8 mouse cellular contexts compared by ENCODE assay signal in genomic region chr13:23576351-23576881, GRCm38 (mm10). TPM values are rescaled to one million over a fixed set of nuclear protein-coding genes. Genes with fewer than 3 reads are reported as not detected.
A peak's percentile ranks its signal among the peaks of the same experiment; 100 is the strongest.
DNase-seq lines count a peak whose midpoint lies in the region; ATAC-seq and TF ChIP-seq lines count a peak whose summit lies in the region.

No protein-coding gene starts in this region.

- peak overlapping the region; percentile 59 for H3K4me2 ChIP-seq in kidney, postnatal 0 days (ENCODE audit: low read length)
- H3K4me2 ChIP-seq in embryonic facial prominence, embryonic 12.5 days (replicated peaks): peak overlapping the region; percentile 75
- H3K4me2 ChIP-seq in intestine, postnatal 0 days (replicated peaks; ENCODE audit: low read depth): peak overlapping the region; percentile 67
- peak overlapping the region; percentile 71 for H3K4me2 ChIP-seq in neural tube, embryonic 15.5 days

- no peak for TF ChIP-seq CTCF in kidney, postnatal 0 days (IDR thresholded peaks at IDR 0.05; ENCODE audit: low read depth)
- TF ChIP-seq CTCF in intestine, postnatal 0 days (IDR thresholded peaks at IDR 0.05; ENCODE audit: low read depth): no peak

- intact Hi-C loops in left cerebral cortex, postnatal 25 days (cut with DNase I): loop anchor here (5.0 kb wide), 1 partner anchor 181 kb away; the partner anchor contains the start of gene Hist1h4b

- no peaks in the 10 kb centered on the region for H3K27me3 ChIP-seq in kidney, postnatal 0 days (ENCODE audit: insufficient read depth, low read length)
- no peaks in the 10 kb centered on the region for H3K27me3 ChIP-seq in embryonic facial prominence, embryonic 12.5 days
- H3K27me3 ChIP-seq in intestine, postnatal 0 days (replicated peaks; ENCODE audit: control insufficient read depth, insufficient read depth, low read length): no peaks in the 10 kb centered on the region
- no peaks in the 10 kb centered on the region for H3K27me3 ChIP-seq in neural tube, embryonic 15.5 days (replicated peaks)

- H3K4me3 ChIP-seq in kidney, postnatal 0 days (replicated peaks; ENCODE audit: low read depth, low read length): peak overlapping the region; percentile 32
- peak overlapping the region; percentile 51 for H3K4me3 ChIP-seq in embryonic facial prominence, embryonic 12.5 days
- peak overlapping the region; percentile 34 for H3K4me3 ChIP-seq in intestine, postnatal 0 days (ENCODE audit: low read depth, low read length)
- peak overlapping the region; percentile 41 for H3K4me3 ChIP-seq in neural tube, embryonic 15.5 days (replicated peaks)

- WGBS in kidney, postnatal 0 days: 10% methylated on average over 7 of the region's 7 CpGs
- 3% methylated on average over 7 of the region's 7 CpGs for WGBS in embryonic facial prominence, embryonic 12.5 days
- WGBS in intestine, postnatal 0 days: 7% methylated on average over 7 of the region's 7 CpGs
- 5% methylated on average over 7 of the region's 7 CpGs for WGBS in neural tube, embryonic 15.5 days

- peak; percentile 40 for DNase-seq in kidney, postnatal 0 days (ENCODE audit: low spot score)
- no peak for DNase-seq in kidney, adult 8-10 months
- no peak for DNase-seq in testis, postnatal 10 days (ENCODE audit: low spot score)
- no peak for DNase-seq in layer of hippocampus, postnatal 25 days (ENCODE audit: extremely low spot score in 1 of 2, low spot score in 1 of 2)
- DNase-seq in left cerebral cortex, postnatal 25 days (ENCODE audit: low spot score in 2 of 2): no peak

- no peaks in the 10 kb centered on the region for H3K36me3 ChIP-seq in kidney, postnatal 0 days (ENCODE audit: insufficient read depth, low read length)
- H3K36me3 ChIP-seq in embryonic facial prominence, embryonic 12.5 days: no peaks in the 10 kb centered on the region
- H3K36me3 ChIP-seq in intestine, postnatal 0 days (ENCODE audit: control insufficient read depth, insufficient read depth): no peaks in the 10 kb centered on the region
- H3K36me3 ChIP-seq in neural tube, embryonic 15.5 days: no peaks in the 10 kb centered on the region

- peak overlapping the region; percentile 58; the same call in 1 of the 2 replicates for H3K27ac ChIP-seq in kidney, postnatal 0 days
- peak overlapping the region; percentile 89 for H3K27ac ChIP-seq in embryonic facial prominence, embryonic 12.5 days
- H3K27ac ChIP-seq in intestine, postnatal 0 days (ENCODE audit: low read depth, low read length): peak overlapping the region; percentile 9; the same call in 1 of the 2 replicates
- H3K27ac ChIP-seq in neural tube, embryonic 15.5 days (replicated peaks): peak overlapping the region; percentile 77; the same call in 1 of the 2 replicates

- H3K9me3 ChIP-seq in kidney, postnatal 0 days (replicated peaks; ENCODE audit: low read length): no peaks in the 10 kb centered on the region
- no peaks in the 10 kb centered on the region for H3K9me3 ChIP-seq in embryonic facial prominence, embryonic 12.5 days
- no peaks in the 10 kb centered on the region for H3K9me3 ChIP-seq in intestine, postnatal 0 days (ENCODE audit: control insufficient read depth)
- H3K9me3 ChIP-seq in neural tube, embryonic 15.5 days (replicated peaks): no peaks in the 10 kb centered on the region

- H3K9ac ChIP-seq in kidney, postnatal 0 days (ENCODE audit: low read depth, low read length): peak overlapping the region; percentile 53; the same call in 1 of the 2 replicates
- peak overlapping the region; percentile 60 for H3K9ac ChIP-seq in embryonic facial prominence, embryonic 12.5 days
- peak overlapping the region; percentile 46; the same call in 1 of the 2 replicates for H3K9ac ChIP-seq in intestine, postnatal 0 days (ENCODE audit: low read depth, low read length)
- peak overlapping the region; percentile 56 for H3K9ac ChIP-seq in neural tube, embryonic 15.5 days (replicated peaks)

- no peak for ATAC-seq in kidney, postnatal 0 days (replicated peaks; ENCODE audit: low FRiP score, low read depth)
- ATAC-seq in embryonic facial prominence, embryonic 12.5 days (ENCODE audit: insufficient number of reproducible peaks, insufficient read depth, low FRiP score, low TSS enrichment): no peak
- no peak for ATAC-seq in intestine, postnatal 0 days
- no peak for ATAC-seq in neural tube, embryonic 15.5 days (ENCODE audit: low FRiP score)

- peaks cover 13% of the 10 kb centered on the region; the same call in 1 of the 2 replicates for H3K4me1 ChIP-seq in kidney, postnatal 0 days (replicated peaks; ENCODE audit: insufficient read depth, low read length)
- peaks cover 15% of the 10 kb centered on the region; the same call in 1 of the 2 replicates for H3K4me1 ChIP-seq in embryonic facial prominence, embryonic 12.5 days
- H3K4me1 ChIP-seq in intestine, postnatal 0 days (replicated peaks; ENCODE audit: control insufficient read depth, insufficient read depth, low read length): peaks cover 9% of the 10 kb centered on the region; the same call in 1 of the 2 replicates
- peaks cover 32% of the 10 kb centered on the region for H3K4me1 ChIP-seq in neural tube, embryonic 15.5 days

RNA-seq across cellular contexts. Expression of gene Hist1h3d, which starts 0.9 kb away (rescaled TPM):
- polyA plus RNA-seq in kidney, postnatal 0 days (2015; fragmentation: Nextera tagmentation; extraction: Ambion mirVana): 2.6 and 4.2 TPM in 2 replicates
- polyA plus RNA-seq in embryonic facial prominence, embryonic 12.5 days (2016; fragmentation: Nextera tagmentation; extraction: Ambion mirVana): 5.5 and 7.0 TPM in 2 replicates
- 1.6 and 2.3 TPM in 2 replicates for polyA plus RNA-seq in intestine, postnatal 0 days (2015; fragmentation: Nextera tagmentation; extraction: Ambion mirVana)
- 0.88 and 2.0 TPM in 2 replicates for polyA plus RNA-seq in neural tube, embryonic 15.5 days (2015; fragmentation: Nextera tagmentation; extraction: Ambion mirVana)
- 10 to 100 TPM; 10.0 to 14.4 TPM for total RNA-seq in layer of hippocampus, postnatal 25 days (2021)
- total RNA-seq in left cerebral cortex, postnatal 25 days (2021): 10 to 100 TPM in 1 of 2 experiments, 1 to 10 TPM in 1; 7.2 to 10.5 TPM

RNA-seq across cellular contexts. Expression of gene Hist1h2ad, which starts 2.2 kb away (rescaled TPM):
- 0.27 and 0.76 TPM in 2 replicates for polyA plus RNA-seq in kidney, postnatal 0 days (2015; fragmentation: Nextera tagmentation; extraction: Ambion mirVana)
- 2.0 and 3.6 TPM in 2 replicates for polyA plus RNA-seq in embryonic facial prominence, embryonic 12.5 days (2016; fragmentation: Nextera tagmentation; extraction: Ambion mirVana)
- polyA plus RNA-seq in intestine, postnatal 0 days (2015; fragmentation: Nextera tagmentation; extraction: Ambion mirVana): 0.97 and 1.3 TPM in 2 replicates
- polyA plus RNA-seq in neural tube, embryonic 15.5 days (2015; fragmentation: Nextera tagmentation; extraction: Ambion mirVana): 0.97 TPM in 1 of 2 replicates, not detected in the other
- total RNA-seq in layer of hippocampus, postnatal 25 days (2021): 10 to 100 TPM in 1 of 2 experiments, 1 to 10 TPM in 1; 7.1 to 11.6 TPM
- 1 to 10 TPM; 9.0 to 9.1 TPM for total RNA-seq in left cerebral cortex, postnatal 25 days (2021)

RNA-seq across cellular contexts. Expression of gene Hist1h2bf, which starts 2.4 kb away (rescaled TPM):
- 3.4 TPM in 2 replicates for polyA plus RNA-seq in kidney, postnatal 0 days (2015; fragmentation: Nextera tagmentation; extraction: Ambion mirVana)
- polyA plus RNA-seq in embryonic facial prominence, embryonic 12.5 days (2016; fragmentation: Nextera tagmentation; extraction: Ambion mirVana): 10.7 and 11.9 TPM in 2 replicates
- polyA plus RNA-seq in intestine, postnatal 0 days (2015; fragmentation: Nextera tagmentation; extraction: Ambion mirVana): 0.64 and 1.3 TPM in 2 replicates
- polyA plus RNA-seq in neural tube, embryonic 15.5 days (2015; fragmentation: Nextera tagmentation; extraction: Ambion mirVana): 2.7 TPM in 1 of 2 replicates, not detected in the other
- total RNA-seq in layer of hippocampus, postnatal 25 days (2021): 10 to 100 TPM; 26.4 to 30.6 TPM
- total RNA-seq in left cerebral cortex, postnatal 25 days (2021): 10 to 100 TPM; 25.7 to 29.4 TPM

RNA-seq across cellular contexts. Expression of gene Hist1h4d, which starts 5.0 kb away (rescaled TPM):
- polyA plus RNA-seq in kidney, postnatal 0 days (2015; fragmentation: Nextera tagmentation; extraction: Ambion mirVana): 68.3 and 77.0 TPM in 2 replicates
- polyA plus RNA-seq in embryonic facial prominence, embryonic 12.5 days (2016; fragmentation: Nextera tagmentation; extraction: Ambion mirVana): 123 and 126 TPM in 2 replicates
- polyA plus RNA-seq in intestine, postnatal 0 days (2015; fragmentation: Nextera tagmentation; extraction: Ambion mirVana): 34.7 and 35.3 TPM in 2 replicates
- polyA plus RNA-seq in neural tube, embryonic 15.5 days (2015; fragmentation: Nextera tagmentation; extraction: Ambion mirVana): 31.8 and 54.1 TPM in 2 replicates
- total RNA-seq in layer of hippocampus, postnatal 25 days (2021): 100 to 1,000 TPM; 129 to 153 TPM
- 100 to 1,000 TPM; 121 to 160 TPM for total RNA-seq in left cerebral cortex, postnatal 25 days (2021)

RNA-seq across cellular contexts. Expression of gene Hist1h2bg, which starts 5.2 kb away (rescaled TPM):
- polyA plus RNA-seq in kidney, postnatal 0 days (2015; fragmentation: Nextera tagmentation; extraction: Ambion mirVana): 3.4 and 4.1 TPM in 2 replicates
- polyA plus RNA-seq in embryonic facial prominence, embryonic 12.5 days (2016; fragmentation: Nextera tagmentation; extraction: Ambion mirVana): 11.4 and 15.7 TPM in 2 replicates
- 3.1 and 4.4 TPM in 2 replicates for polyA plus RNA-seq in intestine, postnatal 0 days (2015; fragmentation: Nextera tagmentation; extraction: Ambion mirVana)
- polyA plus RNA-seq in neural tube, embryonic 15.5 days (2015; fragmentation: Nextera tagmentation; extraction: Ambion mirVana): 2.2 and 2.9 TPM in 2 replicates
- 10 to 100 TPM; 79.1 to 83.5 TPM for total RNA-seq in layer of hippocampus, postnatal 25 days (2021)
- 10 to 100 TPM; 82.4 to 88.3 TPM for total RNA-seq in left cerebral cortex, postnatal 25 days (2021)

Comparison
In these comparisons a context has a peak if more than half of its experiments do, and no peak if none do; other contexts are left out.
1. H3K27ac ChIP-seq: peak in every context shown above with its lines; median percentile 89 in embryonic facial prominence, embryonic 12.5 days; 77 in neural tube, embryonic 15.5 days; 58 in kidney, postnatal 0 days; 9 in intestine, postnatal 0 days.